Mouse (Mus musculus) fibroblast of lung, adult 2 months (primary cell): ENCODE measurements around the gene Ube4b.
"Not testable (repeated sequence)": the region's sequence is repeated elsewhere in the genome, so short reads cannot be mapped to it uniquely, and the experiment has no call there.

Experiments
- DNase-seq: peaks from one replicate; pipeline ENCODE4 v3.0.0-alpha.2; 2011; ENCODE audit warnings: low read depth

Ube4b gene

GRCm38 (mm10) chr4:149431887-149432286 lies 5.3 kb upstream of the Ube4b start:
- not testable (repeated sequence) for DNase-seq

- DNase-seq, result no peak
These were observed 3.0 kb upstream of the Ube4b start for GRCm38 (mm10) chr4:149429592-149429991.

GRCm38 (mm10) chr4:149425801-149426292 lies 702 bp downstream of the Ube4b start:
- no peak for DNase-seq

GRCm38 (mm10) chr4:149424755-149425154 lies 1.8 kb downstream of the Ube4b start:
- peak; percentile 44 for DNase-seq

- no peak for DNase-seq
These were observed 8.6 kb downstream of the Ube4b start for GRCm38 (mm10) chr4:149417854-149418365.

- DNase-seq, result no peak
These were observed 9.6 kb downstream of the Ube4b start for GRCm38 (mm10) chr4:149416986-149417385.

GRCm38 (mm10) chr4:149416417-149416816 lies 10.1 kb downstream of the Ube4b start:
- no peak for DNase-seq

GRCm38 (mm10) chr4:149415651-149416169 lies 10.8 kb downstream of the Ube4b start:
- no peak for DNase-seq

- DNase-seq, result no peak
These were observed 12.3 kb downstream of the Ube4b start for GRCm38 (mm10) chr4:149414259-149414658.

- no peak for DNase-seq
These were observed 16.8 kb downstream of the Ube4b start for GRCm38 (mm10) chr4:149409759-149410158.

GRCm38 (mm10) chr4:149408331-149408730 lies 18.2 kb downstream of the Ube4b start:
- no peak for DNase-seq

- DNase-seq, result no peak
These were observed 19.1 kb downstream of the Ube4b start for GRCm38 (mm10) chr4:149407461-149407860.

- DNase-seq, result no peak
These were observed 20.7 kb downstream of the Ube4b start for GRCm38 (mm10) chr4:149405713-149406443.

- DNase-seq, result no peak
These were observed 21.7 kb downstream of the Ube4b start for GRCm38 (mm10) chr4:149404640-149405465.

- no peak for DNase-seq
These were observed 23.5 kb downstream of the Ube4b start for GRCm38 (mm10) chr4:149403037-149403436.

- DNase-seq, result peak; percentile 80
These were observed 25.0 kb downstream of the Ube4b start for GRCm38 (mm10) chr4:149401591-149401982.

- no peak for DNase-seq
These were observed 25.5 kb downstream of the Ube4b start for GRCm38 (mm10) chr4:149400878-149401590.

GRCm38 (mm10) chr4:149399331-149399910 lies 27.1 kb downstream of the Ube4b start:
- no peak for DNase-seq

GRCm38 (mm10) chr4:149398181-149398735 lies 28.3 kb downstream of the Ube4b start:
- DNase-seq, result no peak

GRCm38 (mm10) chr4:149396433-149397306 lies 29.9 kb downstream of the Ube4b start:
- no peak for DNase-seq
